Mouse (Mus musculus) heart, postnatal 0 days (tissue): Measurements from ENCODE around the gene Gcm1. TPM values are rescaled to one million over a fixed set of nuclear protein-coding genes. Genes with fewer than 3 reads are reported as not detected.

Source experiments
- ATAC-seq: fragments of 200-750 bp; cut with Nextera tagmentation; 2 replicates; pipeline ENCODE4 v1.8.0; 2017; ENCODE audit warnings: low read depth, moderate number of reproducible peaks, moderate library complexity; ENCODE audit not compliant: insufficient read depth
- DNase-seq: peaks from one replicate; pipeline ENCODE4 v3.0.0-alpha.2; 2016; ENCODE audit warnings: low spot score
- H3K27ac ChIP-seq: fragments of 300-500 bp; sonication (generic); 2 replicates; pipeline ENCODE4 v1.5.1; 2014; ENCODE audit warnings: low read depth, mild to moderate bottlenecking
- H3K27me3 ChIP-seq: fragments of 300-500 bp; sonication (generic); 2 replicates; pipeline ENCODE4 v1.6.1; 2014; ENCODE audit warnings: low read length, mixed read lengths; ENCODE audit not compliant: control insufficient read depth, insufficient read depth
- H3K36me3 ChIP-seq: fragments of 300-500 bp; sonication (generic); replicated peaks from 2 replicates; pipeline ENCODE4 v1.6.1; 2014; ENCODE audit warnings: low read length, mixed read lengths; ENCODE audit not compliant: control insufficient read depth, insufficient read depth
- H3K4me1 ChIP-seq: fragments of 300-500 bp; sonication (generic); 2 replicates; pipeline ENCODE4 v1.6.1; 2014; ENCODE audit warnings: antibody characterized with exemption; ENCODE audit not compliant: control insufficient read depth, insufficient read depth
- H3K4me2 ChIP-seq: fragments of 300-500 bp; sonication (generic); 2 replicates; pipeline ENCODE4 v1.6.1; 2014; ENCODE audit warnings: low read depth, mild to moderate bottlenecking, low read length, moderate library complexity
- H3K4me3 ChIP-seq: fragments of 300-500 bp; sonication (generic); 2 replicates; pipeline ENCODE4 v1.5.1; 2014; ENCODE audit warnings: low read depth, low read length
- H3K9ac ChIP-seq: fragments of 300-500 bp; sonication (generic); replicated peaks from 2 replicates; pipeline ENCODE4 v1.6.1; 2014; ENCODE audit warnings: low read depth, low read length, mixed read lengths
- H3K9me3 ChIP-seq: fragments of 300-500 bp; sonication (generic); replicated peaks from 2 replicates; pipeline ENCODE4 v1.6.1; 2016; ENCODE audit warnings: low read length; ENCODE audit not compliant: control insufficient read depth
- CTCF ChIP-seq: IDR thresholded peaks from 2 replicates; pipeline ENCODE4 v1.5.1; 2016; ENCODE audit warnings: antibody characterized with exemption, control low read depth, low read depth
- EP300 ChIP-seq: IDR thresholded peaks from 2 replicates; pipeline ENCODE4 v1.6.1; 2016; ENCODE audit warnings: antibody characterized with exemption, low read depth
- WGBS: fragments of 180-500 bp; shearing (Covaris S2); extraction: QIAGEN DNeasy Blood & Tissue Kit; methylation state at CpG from one replicate; pipeline ENCODE4 v1.1.7; 2014; 5-methylcytosine and 5-hydroxymethylcytosine counted together
- polyA plus RNA-seq: library from polyadenylated mRNA; unstranded; fragments of >200 nt; fragmentation: Nextera tagmentation; extraction: Ambion mirVana; gene quantifications from 2 replicates; pipeline ENCODE4 v1.2.1, GENCODE M21; 2015
- total RNA-seq: library from RNA; depleted of rRNA; stranded (reverse); fragments of >200 nt; gene quantifications from 2 replicates; pipeline ENCODE4 v1.2.3, GENCODE M21; 2014; ENCODE audit warnings: low replicate concordance

The Gcm1 gene
- total and polyA plus RNA-seq, 2 experiments from 2014 or later, result not detected

- ATAC-seq, result no peak
- Histone ChIP-seq H3K27ac (no peak overlapping the region), H3K27me3 (no peaks in the 10 kb centered on the region), H3K9me3 (no peaks in the 10 kb centered on the region), H3K9ac (no peak overlapping the region), H3K4me3 (no peak overlapping the region), H3K36me3 (no peaks in the 10 kb centered on the region), H3K4me2 (no peak overlapping the region), H3K4me1 (no peaks in the 10 kb centered on the region)
- 85% methylated on average over 10 of the region's 10 CpGs for WGBS
- no peak for DNase-seq
- no peak for TF ChIP-seq EP300
- TF ChIP-seq CTCF, result no peak
Measured at GRCm38 (mm10) chr9:78030835-78031456, 20.8 kb upstream of the Gcm1 start.

GRCm38 (mm10) chr9:78032930-78033329, 18.8 kb upstream of the Gcm1 start:
- Histone ChIP-seq H3K9ac (no peak overlapping the region), H3K9me3 (no peaks in the 10 kb centered on the region), H3K4me2 (no peak overlapping the region), H3K27ac (no peak overlapping the region), H3K27me3 (no peaks in the 10 kb centered on the region), H3K4me1 (no peaks in the 10 kb centered on the region), H3K36me3 (no peaks in the 10 kb centered on the region), H3K4me3 (no peak overlapping the region)
- DNase-seq (no peak), ATAC-seq (no peak)
- 90% methylated on average over 4 of the region's 4 CpGs for WGBS
- no peak for TF ChIP-seq CTCF
- no peak for TF ChIP-seq EP300

DNA sequence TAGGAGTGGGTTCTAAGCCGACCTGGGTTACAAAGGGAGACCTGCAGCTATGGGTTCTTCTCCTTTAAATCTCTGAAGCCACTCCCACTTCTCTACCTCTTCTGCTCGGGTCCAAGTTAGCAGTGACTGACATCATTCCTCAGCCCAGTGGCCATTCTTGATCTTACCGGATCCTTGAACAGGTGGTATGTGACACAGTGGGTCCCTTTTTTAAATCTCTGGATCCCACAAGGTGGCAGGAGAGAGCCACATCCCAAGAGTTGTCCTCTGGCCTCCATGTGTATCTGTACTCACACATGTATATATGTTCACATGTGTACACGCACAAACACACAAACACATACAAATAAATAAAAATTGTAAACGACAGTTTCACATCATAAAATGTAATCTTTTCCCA, 16.4 kb upstream of the Gcm1 start:
- WGBS, result 76% methylated on average over 5 of the region's 5 CpGs
- no peaks in the 10 kb centered on the region for H3K36me3 ChIP-seq
- no peak overlapping the region for H3K4me3 ChIP-seq
- DNase-seq (no peak), ATAC-seq (no peak)
- TF ChIP-seq EP300 (no peak), CTCF (peak; percentile 14; the same call in 1 of the 2 replicates)
- no peak overlapping the region for H3K9ac ChIP-seq
- no peak overlapping the region for H3K27ac ChIP-seq
- H3K4me1 ChIP-seq, result no peaks in the 10 kb centered on the region
- H3K27me3 ChIP-seq, result no peaks in the 10 kb centered on the region
- H3K4me2 ChIP-seq, result no peak overlapping the region
- H3K9me3 ChIP-seq, result no peaks in the 10 kb centered on the region

DNA sequence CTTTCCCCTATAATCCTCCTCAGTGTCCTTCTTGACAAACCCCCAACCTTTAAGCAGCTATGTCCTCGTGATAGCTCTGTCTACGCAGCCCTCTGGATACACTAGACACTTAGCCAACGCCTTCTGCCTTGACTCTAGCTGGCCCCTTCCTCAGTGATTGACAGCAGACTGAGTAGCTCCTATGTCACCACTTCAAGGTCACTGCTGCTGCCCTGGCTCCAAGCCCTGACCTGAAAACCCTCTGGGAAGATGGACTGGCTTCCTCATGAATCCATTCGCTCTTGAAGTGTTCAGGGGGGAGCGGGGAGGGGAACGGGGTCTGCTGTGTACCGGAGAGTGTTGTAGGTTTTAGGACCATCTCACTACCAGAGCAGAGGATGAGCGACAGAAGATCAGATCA, 15.9 kb upstream of the Gcm1 start:
- no peak overlapping the region for H3K9ac ChIP-seq
- no peak for DNase-seq
- no peaks in the 10 kb centered on the region for H3K36me3 ChIP-seq
- H3K4me3 ChIP-seq, result no peak overlapping the region
- WGBS, result 72% methylated on average over 8 of the region's 8 CpGs
- TF ChIP-seq CTCF (no peak), EP300 (no peak)
- H3K9me3 ChIP-seq, result no peaks in the 10 kb centered on the region
- no peak for ATAC-seq
- no peaks in the 10 kb centered on the region for H3K4me1 ChIP-seq
- no peak overlapping the region for H3K27ac ChIP-seq
- no peaks in the 10 kb centered on the region for H3K27me3 ChIP-seq
- H3K4me2 ChIP-seq, result no peak overlapping the region

DNA sequence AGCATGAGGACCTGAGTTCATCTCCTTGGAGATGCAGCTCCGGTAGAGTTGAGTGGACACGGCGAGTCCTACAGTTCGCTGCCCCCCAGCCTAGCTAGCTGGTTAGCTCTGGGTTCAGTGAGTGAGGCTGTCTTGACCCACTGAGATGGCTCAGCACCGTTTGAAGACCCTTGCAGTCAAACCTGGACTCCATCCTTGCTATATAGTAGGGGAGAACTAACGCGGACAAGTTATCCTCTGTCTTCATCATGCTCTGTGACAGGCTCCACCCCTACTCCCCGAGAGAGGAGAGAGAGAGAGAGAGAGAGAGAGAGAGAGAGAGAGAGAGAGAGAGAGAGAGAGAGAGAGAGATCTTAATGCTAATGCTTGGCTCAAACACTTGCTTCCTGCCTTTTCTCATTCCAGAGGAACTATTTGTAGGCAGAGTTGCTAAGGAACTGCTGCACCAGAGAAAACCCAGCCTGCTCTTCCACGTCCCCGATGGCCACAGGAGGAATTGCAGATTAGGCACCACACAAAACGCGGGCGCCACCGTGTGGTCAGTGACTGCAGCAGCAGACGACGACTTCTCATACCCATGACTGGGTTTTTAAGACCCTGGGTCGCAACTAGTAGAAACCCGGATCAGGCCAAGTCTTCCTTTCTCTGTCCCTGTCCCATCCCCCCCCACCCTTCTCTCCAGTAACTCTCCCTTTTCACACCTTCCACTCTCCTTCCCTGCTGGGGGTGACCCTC, 12.8 kb upstream of the Gcm1 start:
- DNase-seq (peak; percentile 93), ATAC-seq (peak; percentile 75)
- Histone ChIP-seq H3K27me3 (no peaks in the 10 kb centered on the region), H3K4me2 (no peak overlapping the region), H3K4me3 (no peak overlapping the region), H3K9me3 (no peaks in the 10 kb centered on the region), H3K9ac (no peak overlapping the region), H3K36me3 (no peaks in the 10 kb centered on the region), H3K27ac (no peak overlapping the region), H3K4me1 (no peaks in the 10 kb centered on the region)
- TF ChIP-seq EP300 (no peak), CTCF (peak; percentile 100)
- WGBS, result 31% methylated on average over 18 of the region's 18 CpGs

GRCm38 (mm10) chr9:78045171-78045570, 6.6 kb upstream of the Gcm1 start:
- Histone ChIP-seq H3K27ac (peak overlapping the region; percentile 43; the same call in 1 of the 2 replicates), H3K36me3 (no peaks in the 10 kb centered on the region), H3K4me1 (peaks cover 5% of the 10 kb centered on the region; the same call in 1 of the 2 replicates), H3K9ac (no peak overlapping the region), H3K4me3 (no peak overlapping the region), H3K9me3 (no peaks in the 10 kb centered on the region), H3K4me2 (no peak overlapping the region), H3K27me3 (no peaks in the 10 kb centered on the region)
- ATAC-seq (peak; percentile 72), DNase-seq (peak; percentile 60)
- TF ChIP-seq CTCF (no peak), EP300 (no peak)
- 23% methylated on average over 6 of the region's 6 CpGs for WGBS
